Mouse (Mus musculus) liver, adult 2 months (tissue): ENCODE data around the gene Sfxn3. TPM values are rescaled to one million over a fixed set of nuclear protein-coding genes. Genes with fewer than 3 reads are reported as not detected.

Experiments
- DNase-seq: peaks from one replicate; pipeline ENCODE4 v3.0.0-alpha.2; 2011; ENCODE audit warnings: low read depth, low spot score; ENCODE audit errors: extremely low read depth
- H3K27ac ChIP-seq: fragments of 200-500 bp; replicated peaks from 2 replicates; pipeline ENCODE4 v1.5.1; 2012; ENCODE audit warnings: low read depth, mild to moderate bottlenecking, control low read depth, inconsistent platforms, low read length; ENCODE audit not compliant: insufficient read depth
- H3K27me3 ChIP-seq: fragments of 200-500 bp; 2 replicates; pipeline ENCODE4 v1.6.1; 2012; ENCODE audit warnings: mild to moderate bottlenecking, moderate library complexity, low read length, inconsistent platforms; ENCODE audit not compliant: control insufficient read depth, insufficient read depth
- H3K36me3 ChIP-seq: fragments of 200-500 bp; 2 replicates; pipeline ENCODE4 v1.6.1; 2012; ENCODE audit warnings: low read length, inconsistent platforms; ENCODE audit not compliant: control insufficient read depth, insufficient read depth
- H3K4me1 ChIP-seq: fragments of 200-500 bp; 2 replicates; pipeline ENCODE4 v1.6.1; 2011; ENCODE audit warnings: low read length; ENCODE audit not compliant: control insufficient read depth, insufficient read depth
- H3K4me3 ChIP-seq: fragments of 200-500 bp; 2 replicates; pipeline ENCODE4 v1.5.1; 2011; ENCODE audit warnings: low read depth, mild to moderate bottlenecking, control low read depth, low read length, moderate library complexity; ENCODE audit not compliant: insufficient read depth
- H3K79me2 ChIP-seq: fragments of 200-500 bp; 2 replicates; pipeline ENCODE4 v1.6.1; 2012; ENCODE audit warnings: inconsistent platforms, mild to moderate bottlenecking, low read length, moderate library complexity; ENCODE audit not compliant: control insufficient read depth, insufficient read depth
- H3K9ac ChIP-seq: fragments of 200-500 bp; 2 replicates; pipeline ENCODE4 v1.6.1; 2012; ENCODE audit warnings: low read depth, mild to moderate bottlenecking, control low read depth, inconsistent platforms, low read length
- CTCF ChIP-seq: fragments of 200-500 bp; IDR thresholded peaks from 2 replicates; pipeline ENCODE4 v1.5.1; 2011; ENCODE audit warnings: low read depth, low read length, control low read depth
- POLR2A ChIP-seq: fragments of 200-500 bp; IDR thresholded peaks from 2 replicates; pipeline ENCODE4 v1.6.1; 2011; ENCODE audit warnings: low read length, control low read depth; ENCODE audit not compliant: insufficient read depth; ENCODE audit errors: extremely low read depth
- WGBS: fragments of 180-500 bp; shearing (Covaris S2); methylation state at CpG from one replicate; pipeline ENCODE4 v1.1.7; 2018; 5-methylcytosine and 5-hydroxymethylcytosine counted together
- polyA plus RNA-seq: library from polyadenylated mRNA; depleted of rRNA; stranded (reverse); fragments of >200 nt; gene quantifications from 2 replicates; pipeline ENCODE4 v1.2.3, GENCODE M21; 2012
- total RNA-seq: library from RNA; depleted of rRNA; stranded (reverse); fragments of >200 nt; gene quantifications from 2 replicates; pipeline ENCODE4 v1.2.3, GENCODE M21; 2014

Gene Sfxn3
- total and polyA plus RNA-seq, 2 experiments: 0.65 to 1.5 TPM

DNA sequence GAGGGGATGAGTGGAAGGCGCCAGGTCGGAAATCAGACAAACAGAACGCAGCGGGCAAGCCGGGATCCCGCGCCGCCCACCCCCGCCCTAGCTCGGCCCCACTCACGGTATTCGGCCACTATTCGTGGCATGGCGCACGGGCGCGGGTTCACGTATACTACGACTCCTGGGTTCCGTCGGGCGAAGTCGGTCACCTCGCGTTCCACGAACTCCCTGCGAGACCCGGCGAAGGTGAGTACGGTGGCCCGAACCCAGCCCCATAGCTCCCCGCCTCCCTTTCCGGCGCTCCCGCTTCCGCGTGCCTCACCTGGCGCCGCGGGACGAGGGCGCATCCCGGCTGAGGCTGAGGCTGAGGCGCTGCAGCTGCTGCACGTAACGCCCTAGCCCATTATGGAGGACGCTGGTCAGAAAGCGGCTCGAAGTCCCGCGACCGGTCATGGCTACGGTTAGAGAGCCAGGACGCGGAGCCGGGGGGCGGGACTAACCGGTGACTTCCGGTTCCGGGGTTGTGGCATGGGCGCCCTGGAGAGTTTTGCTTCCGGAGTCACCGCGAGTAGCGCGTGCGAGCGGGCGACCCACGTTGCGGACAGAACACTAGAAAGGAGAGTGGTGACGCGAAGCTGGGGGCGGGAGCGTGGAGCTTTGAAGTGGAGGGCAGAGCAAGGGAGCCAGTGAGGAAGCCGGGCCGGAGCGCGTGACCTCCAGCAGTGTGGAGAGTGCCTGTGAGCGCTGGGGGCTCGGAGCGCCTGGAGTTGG is 41.2 kb upstream of the Sfxn3 start, which contains the start of gene Mrpl43:
TSS of gene Mrpl43 (minus strand) at position 486 of the 756 bp plus-strand sequence.
- Histone ChIP-seq H3K27ac (peak within 1 kb of the TSS; percentile 78), H3K79me2 (no peaks in the 10 kb centered on the region), H3K9ac (peak within 1 kb of the TSS; percentile 91), H3K27me3 (no peaks in the 10 kb centered on the region), H3K4me3 (peak within 1 kb of the TSS; percentile 82), H3K36me3 (peaks cover 9% of the 10 kb centered on the region), H3K4me1 (peaks cover 15% of the 10 kb centered on the region)
- DNase-seq: peak; percentile 86
- TF ChIP-seq POLR2A (0 out of 2 replicates have a peak, but pooled peaks have one; percentile 45), CTCF (no peak)
- under 1% methylated on average over 82 of the region's 82 CpGs for WGBS

DNA sequence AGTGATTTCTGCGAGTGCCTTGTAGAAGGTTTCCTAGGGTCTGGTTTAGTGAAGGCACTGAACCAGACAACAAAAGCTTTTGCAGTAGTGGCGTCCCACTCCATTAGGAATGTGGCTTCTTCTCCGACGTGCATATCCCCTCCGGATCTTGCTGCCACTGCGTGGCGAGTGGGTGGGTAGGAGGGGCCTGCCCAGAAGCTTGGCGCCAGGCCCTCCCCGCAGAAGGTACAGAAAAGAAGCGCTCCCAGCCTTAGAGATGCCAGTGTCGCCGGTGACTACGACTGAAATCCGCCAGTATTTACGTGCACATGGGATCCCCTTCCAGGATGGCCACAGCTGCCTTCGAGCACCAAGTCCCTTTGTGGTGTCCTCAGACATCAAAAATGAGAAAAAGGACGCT is 40.3 kb upstream of the Sfxn3 start:
- no peak for DNase-seq
- 6% methylated on average over 17 of the region's 17 CpGs for WGBS
- TF ChIP-seq CTCF (no peak), POLR2A (no peak)
- Histone ChIP-seq H3K9ac (peak overlapping the region; percentile 45), H3K27me3 (no peaks in the 10 kb centered on the region), H3K4me3 (peak overlapping the region; percentile 82), H3K36me3 (peaks cover 10% of the 10 kb centered on the region), H3K27ac (peak overlapping the region; percentile 72), H3K4me1 (peaks cover 15% of the 10 kb centered on the region), H3K79me2 (no peaks in the 10 kb centered on the region)

GRCm38 (mm10) chr19:45007425-45008191 is 39.7 kb upstream of the Sfxn3 start:
- peak overlapping the region; percentile 45 for H3K9ac ChIP-seq
- H3K4me3 ChIP-seq: peak overlapping the region; percentile 82
- no peaks in the 10 kb centered on the region for H3K79me2 ChIP-seq
- WGBS: 25% methylated on average over 20 of the region's 20 CpGs
- H3K4me1 ChIP-seq: peaks cover 15% of the 10 kb centered on the region
- peak overlapping the region; percentile 72 for H3K27ac ChIP-seq
- DNase-seq: peak; percentile 93
- TF ChIP-seq CTCF: no peak
- no peak for TF ChIP-seq POLR2A
- H3K27me3 ChIP-seq: no peaks in the 10 kb centered on the region
- peaks cover 10% of the 10 kb centered on the region for H3K36me3 ChIP-seq

- Histone ChIP-seq H3K27ac (no peak overlapping the region), H3K4me3 (no peak overlapping the region), H3K79me2 (no peaks in the 10 kb centered on the region), H3K27me3 (no peaks in the 10 kb centered on the region), H3K4me1 (peaks cover 18% of the 10 kb centered on the region), H3K36me3 (peaks cover 10% of the 10 kb centered on the region), H3K9ac (no peak overlapping the region)
- WGBS: 92% methylated on average over 4 of the region's 4 CpGs
- TF ChIP-seq POLR2A (no peak), CTCF (no peak)
- DNase-seq: no peak
Measured at GRCm38 (mm10) chr19:45010646-45011045, 36.7 kb upstream of the Sfxn3 start.

DNA sequence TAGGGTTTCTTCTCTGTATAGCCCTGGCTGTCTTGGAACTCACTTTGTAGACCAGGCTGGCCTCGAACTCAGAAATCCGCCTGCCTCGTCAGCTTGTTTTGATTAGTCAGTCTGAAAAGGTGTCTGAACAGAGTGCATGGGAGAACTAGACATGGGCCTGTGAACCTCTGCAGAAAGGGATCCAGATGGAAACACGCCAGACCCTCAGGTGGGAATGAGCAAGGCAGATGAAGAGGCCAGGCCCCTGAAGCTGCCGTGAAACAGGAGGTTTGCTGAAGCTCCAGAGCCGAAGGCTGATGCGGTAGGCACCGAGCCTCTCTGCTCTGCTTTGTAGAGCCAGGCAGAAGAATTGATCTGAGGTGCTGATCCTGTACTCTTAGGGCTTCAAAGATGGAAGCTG is 35.1 kb upstream of the Sfxn3 start:
- peaks cover 19% of the 10 kb centered on the region for H3K4me1 ChIP-seq
- no peaks in the 10 kb centered on the region for H3K79me2 ChIP-seq
- no peak for DNase-seq
- TF ChIP-seq POLR2A (no peak), CTCF (no peak)
- peaks cover 10% of the 10 kb centered on the region for H3K36me3 ChIP-seq
- H3K9ac ChIP-seq: no peak overlapping the region
- no peak overlapping the region for H3K27ac ChIP-seq
- H3K27me3 ChIP-seq: no peaks in the 10 kb centered on the region
- H3K4me3 ChIP-seq: no peak overlapping the region
- WGBS: 90% methylated on average over 8 of the region's 8 CpGs

DNA sequence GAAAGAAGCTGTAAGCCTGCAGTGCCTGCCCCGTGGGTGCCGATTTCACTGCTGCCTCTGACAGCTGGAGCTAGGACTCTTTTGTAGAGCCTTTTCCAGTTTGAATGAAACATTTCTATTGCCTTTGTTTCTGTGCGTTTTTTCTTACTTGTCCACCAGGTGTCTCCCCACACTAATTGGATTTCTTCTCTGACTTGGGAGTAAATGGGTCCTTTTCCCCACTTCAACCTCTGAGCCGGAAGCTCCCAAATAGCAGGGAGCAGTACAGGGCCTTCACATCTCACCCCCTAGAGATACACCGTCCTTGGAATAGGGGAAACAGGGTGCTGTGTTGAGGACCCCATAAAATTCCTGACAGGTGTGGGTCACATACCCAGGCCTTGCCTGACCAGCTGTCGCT is 34.7 kb upstream of the Sfxn3 start:
- Histone ChIP-seq H3K36me3 (peaks cover 10% of the 10 kb centered on the region), H3K4me1 (peaks cover 15% of the 10 kb centered on the region), H3K27me3 (no peaks in the 10 kb centered on the region), H3K79me2 (no peaks in the 10 kb centered on the region), H3K27ac (no peak overlapping the region), H3K4me3 (no peak overlapping the region), H3K9ac (no peak overlapping the region)
- TF ChIP-seq POLR2A (no peak), CTCF (no peak)
- DNase-seq: no peak
- WGBS: 55% methylated on average over 6 of the region's 6 CpGs
